Mouse (Mus musculus) testis, adult 2 months (tissue): Measurements from ENCODE around the gene N4bp3. TPM values are rescaled to one million over a fixed set of nuclear protein-coding genes. Genes with fewer than 3 reads are reported as not detected.

ENCODE experiments used
- H3K27ac ChIP-seq: fragments of 200-500 bp; 2 replicates; pipeline ENCODE4 v1.5.1; 2012; ENCODE audit warnings: low read depth, low read length; ENCODE audit not compliant: control insufficient read depth, insufficient read depth
- H3K27me3 ChIP-seq: fragments of 200-500 bp; 2 replicates; pipeline ENCODE4 v1.6.1; 2012; ENCODE audit warnings: mild to moderate bottlenecking, low read length, moderate library complexity; ENCODE audit not compliant: control insufficient read depth, insufficient read depth
- H3K36me3 ChIP-seq: fragments of 200-500 bp; 2 replicates; pipeline ENCODE4 v1.6.1; 2012; ENCODE audit warnings: mild to moderate bottlenecking, low read length; ENCODE audit not compliant: control insufficient read depth, insufficient read depth
- H3K4me1 ChIP-seq: fragments of 200-500 bp; 2 replicates; pipeline ENCODE4 v1.6.1; 2012; ENCODE audit warnings: low read length; ENCODE audit not compliant: control insufficient read depth, insufficient read depth
- H3K4me3 ChIP-seq: fragments of 200-500 bp; 2 replicates; pipeline ENCODE4 v1.5.1; 2012; ENCODE audit warnings: low read depth, mild to moderate bottlenecking, low read length, moderate library complexity, mixed read lengths; ENCODE audit not compliant: control insufficient read depth
- CTCF ChIP-seq: fragments of 200-500 bp; IDR thresholded peaks from 2 replicates; pipeline ENCODE4 v1.5.1; 2012; ENCODE audit warnings: low read depth, mild to moderate bottlenecking, inconsistent platforms, low read length, moderate library complexity; ENCODE audit not compliant: control insufficient read depth, insufficient read depth, insufficient replicate concordance
- POLR2A ChIP-seq: fragments of 200-500 bp; IDR thresholded peaks from 2 replicates; pipeline ENCODE4 v1.6.1; 2012; ENCODE audit warnings: low read depth, mild to moderate bottlenecking, inconsistent platforms, low read length, moderate library complexity; ENCODE audit not compliant: control insufficient read depth
- polyA plus RNA-seq: library from polyadenylated mRNA; depleted of rRNA; stranded (reverse); fragments of >200 nt; gene quantifications from 2 replicates; pipeline ENCODE4 v1.2.3, GENCODE M21; 2012

The N4bp3 gene
- polyA plus RNA-seq, 1 experiment: 16.3 TPM

- no peak overlapping the region for H3K27ac ChIP-seq
- H3K27me3 ChIP-seq: no peaks in the 10 kb centered on the region
- TF ChIP-seq CTCF: no peak
- TF ChIP-seq POLR2A: no peak
- H3K4me3 ChIP-seq: no peak overlapping the region
- no peaks in the 10 kb centered on the region for H3K4me1 ChIP-seq
- H3K36me3 ChIP-seq: no peaks in the 10 kb centered on the region
Measured at GRCm38 (mm10) chr11:51662632-51663031, 12.0 kb upstream of the N4bp3 start.

DNA sequence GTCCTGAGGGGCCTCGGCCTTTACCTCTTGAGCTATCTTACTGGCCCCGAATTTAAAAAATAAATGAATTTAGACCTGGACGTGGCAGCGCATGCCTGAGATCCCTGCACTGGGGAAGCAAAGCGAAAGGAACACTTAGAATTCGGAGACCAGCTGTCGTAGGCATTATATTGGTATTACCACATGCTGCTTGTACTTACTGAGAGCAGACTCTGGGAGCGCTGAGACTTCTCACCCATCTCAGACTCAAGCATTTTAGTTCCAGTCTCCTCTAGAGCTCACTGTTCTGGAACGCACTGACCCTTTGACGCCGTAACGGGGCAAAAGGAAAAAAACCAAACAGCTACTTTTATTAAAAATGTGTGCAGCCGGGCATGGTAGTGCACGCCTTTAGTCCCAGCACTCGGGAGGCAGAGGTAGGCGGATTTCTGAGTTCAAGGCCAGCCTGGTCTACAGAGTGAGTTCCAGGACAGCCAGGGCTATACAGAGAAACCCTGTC, 11.3 kb upstream of the N4bp3 start:
- Histone ChIP-seq H3K4me1 (no peaks in the 10 kb centered on the region), H3K36me3 (no peaks in the 10 kb centered on the region), H3K27ac (no peak overlapping the region), H3K27me3 (no peaks in the 10 kb centered on the region), H3K4me3 (no peak overlapping the region)
- TF ChIP-seq CTCF: no peak
- TF ChIP-seq POLR2A: no peak

- Histone ChIP-seq H3K27ac (no peak overlapping the region), H3K4me1 (no peaks in the 10 kb centered on the region), H3K4me3 (no peak overlapping the region), H3K27me3 (no peaks in the 10 kb centered on the region), H3K36me3 (no peaks in the 10 kb centered on the region)
- TF ChIP-seq CTCF: no peak
- TF ChIP-seq POLR2A: no peak
Measured at GRCm38 (mm10) chr11:51658705-51659104, 8.1 kb upstream of the N4bp3 start.

DNA sequence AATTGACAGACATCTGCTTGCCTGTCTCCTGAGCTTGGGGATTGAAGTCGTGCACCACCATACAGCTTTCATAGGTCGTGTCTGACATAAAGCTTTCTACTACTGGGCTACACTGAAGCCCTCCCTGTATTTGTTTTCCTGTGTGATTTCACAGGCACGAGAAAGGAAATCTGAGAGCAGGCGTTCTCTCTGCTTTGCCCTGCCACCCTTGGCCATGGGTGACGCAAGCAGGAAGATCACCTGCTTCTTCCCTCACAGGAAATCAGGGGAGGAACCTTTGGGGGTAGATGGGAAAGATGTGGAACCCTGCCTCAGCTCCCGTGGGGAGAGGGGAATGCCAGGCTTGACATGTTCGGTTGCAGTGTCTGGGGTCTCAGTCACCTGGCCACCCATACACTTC, 7.6 kb upstream of the N4bp3 start:
- H3K27ac ChIP-seq: no peak overlapping the region
- TF ChIP-seq POLR2A: no peak
- no peak for TF ChIP-seq CTCF
- H3K4me3 ChIP-seq: no peak overlapping the region
- H3K4me1 ChIP-seq: no peaks in the 10 kb centered on the region
- H3K27me3 ChIP-seq: no peaks in the 10 kb centered on the region
- H3K36me3 ChIP-seq: no peaks in the 10 kb centered on the region

DNA sequence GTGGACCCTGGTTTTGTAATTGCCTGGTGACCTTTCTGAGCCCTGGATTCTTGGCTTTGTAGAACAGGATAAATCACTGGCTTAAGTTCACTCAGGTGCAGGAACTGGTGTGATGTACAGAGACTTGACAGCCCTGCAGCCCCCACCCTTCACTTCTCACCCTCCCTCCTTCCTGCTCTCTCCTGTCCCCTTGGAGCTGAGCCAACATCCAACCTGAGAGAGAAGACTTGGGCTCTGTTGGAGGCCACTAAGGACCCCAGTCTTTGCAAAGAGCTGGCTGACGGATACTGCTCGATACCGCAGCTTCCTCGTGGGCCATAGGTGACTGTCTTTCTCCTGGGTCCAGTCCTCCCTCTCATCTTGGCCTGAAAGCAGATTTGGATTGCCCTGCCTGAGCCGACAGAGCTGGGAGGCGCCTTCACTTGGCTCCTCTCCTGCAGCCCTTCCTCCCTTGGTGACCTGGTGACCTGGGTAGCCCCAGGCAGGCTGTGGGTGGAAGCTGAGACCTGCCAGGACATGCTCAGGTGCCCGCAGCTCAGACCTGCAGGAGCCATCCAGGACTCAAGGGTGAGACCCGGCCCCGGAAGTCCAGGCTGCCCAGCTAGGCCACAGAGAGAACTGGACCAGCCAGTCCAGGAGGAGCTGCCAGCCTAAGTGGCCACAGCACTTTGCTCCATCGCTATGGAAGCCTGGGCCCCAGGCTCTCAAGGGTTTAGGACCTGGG, 6.3 kb upstream of the N4bp3 start:
- no peaks in the 10 kb centered on the region for H3K4me1 ChIP-seq
- no peaks in the 10 kb centered on the region for H3K27me3 ChIP-seq
- TF ChIP-seq POLR2A (no peak), CTCF (no peak)
- H3K27ac ChIP-seq: no peak overlapping the region
- H3K36me3 ChIP-seq: no peaks in the 10 kb centered on the region
- H3K4me3 ChIP-seq: no peak overlapping the region

- Histone ChIP-seq H3K27ac (no peak overlapping the region), H3K4me1 (peaks cover 13% of the 10 kb centered on the region), H3K4me3 (no peak overlapping the region), H3K36me3 (no peaks in the 10 kb centered on the region), H3K27me3 (no peaks in the 10 kb centered on the region)
- TF ChIP-seq POLR2A (no peak), CTCF (no peak)
Measured at GRCm38 (mm10) chr11:51654891-51655290, 4.2 kb upstream of the N4bp3 start.

DNA sequence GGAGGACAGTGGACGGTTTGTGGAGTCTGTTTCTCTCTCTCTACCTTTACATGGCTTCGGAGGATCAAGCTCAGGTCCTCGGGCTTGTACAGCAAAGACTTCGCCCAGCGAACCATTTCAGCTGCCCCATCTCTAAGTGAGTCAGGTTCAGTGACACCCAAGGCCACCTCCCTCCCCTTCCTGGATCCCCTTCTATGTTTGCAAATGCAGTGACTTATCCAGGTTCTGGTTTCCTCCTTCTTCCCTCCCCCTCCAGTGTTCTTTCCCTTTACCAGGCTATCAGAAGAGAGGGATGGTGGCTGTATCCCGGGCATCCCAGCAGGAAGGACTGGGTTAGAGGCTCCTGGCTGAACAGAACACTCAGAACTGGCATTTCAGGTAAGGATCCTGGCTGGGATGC, 3.1 kb upstream of the N4bp3 start:
- TF ChIP-seq CTCF (no peak), POLR2A (no peak)
- Histone ChIP-seq H3K27me3 (no peaks in the 10 kb centered on the region), H3K4me3 (no peak overlapping the region), H3K36me3 (no peaks in the 10 kb centered on the region), H3K27ac (no peak overlapping the region), H3K4me1 (peaks cover 22% of the 10 kb centered on the region)
